Mouse (Mus musculus) embryonic facial prominence, embryonic 14.5 days (tissue): ENCODE measurements around the gene Bend6. TPM values are rescaled to one million over a fixed set of nuclear protein-coding genes. Genes with fewer than 3 reads are reported as not detected.
A peak's percentile ranks its signal among the peaks of the same experiment; 100 is the strongest.

ENCODE experiments used
- ATAC-seq: fragments of 200-750 bp; cut with Nextera tagmentation; 2 replicates; pipeline ENCODE4 v1.8.0; 2017; ENCODE audit warnings: low read depth, moderate number of reproducible peaks, moderate TSS enrichment
- DNase-seq: peaks from one replicate; pipeline ENCODE4 v3.0.0-alpha.2; 2015; ENCODE audit warnings: low spot score
- H3K27ac ChIP-seq: fragments of 300-500 bp; sonication (generic); replicated peaks from 2 replicates; pipeline ENCODE4 v1.5.1; 2014; ENCODE audit warnings: low read depth, mild to moderate bottlenecking, low read length, moderate library complexity
- H3K27me3 ChIP-seq: fragments of 300-500 bp; sonication (generic); replicated peaks from 2 replicates; pipeline ENCODE4 v1.6.1; 2014; ENCODE audit warnings: low read length; ENCODE audit not compliant: control insufficient read depth, insufficient read depth
- H3K36me3 ChIP-seq: fragments of 300-500 bp; sonication (generic); 2 replicates; pipeline ENCODE4 v1.6.1; 2014; ENCODE audit warnings: low read length, mixed read lengths; ENCODE audit not compliant: control insufficient read depth, insufficient read depth
- H3K4me1 ChIP-seq: fragments of 300-500 bp; sonication (generic); 2 replicates; pipeline ENCODE4 v1.6.1; 2014; ENCODE audit warnings: antibody characterized with exemption, low read length; ENCODE audit not compliant: control insufficient read depth, insufficient read depth
- H3K4me2 ChIP-seq: fragments of 300-500 bp; sonication (generic); 2 replicates; pipeline ENCODE4 v1.6.1; 2014; ENCODE audit warnings: low read depth, mild to moderate bottlenecking, low read length, moderate library complexity, mixed read lengths
- H3K4me3 ChIP-seq: fragments of 300-500 bp; sonication (generic); 2 replicates; pipeline ENCODE4 v1.5.1; 2014; ENCODE audit warnings: low read depth, mild to moderate bottlenecking, low read length
- H3K9ac ChIP-seq: fragments of 300-500 bp; sonication (generic); 2 replicates; pipeline ENCODE4 v1.6.1; 2014; ENCODE audit warnings: low read depth, mild to moderate bottlenecking, low read length, moderate library complexity, mixed read lengths
- H3K9me3 ChIP-seq: fragments of 300-500 bp; sonication (generic); 2 replicates; pipeline ENCODE4 v1.6.1; 2016; ENCODE audit warnings: low read length; ENCODE audit not compliant: control insufficient read depth
- WGBS: fragments of 180-500 bp; shearing (Covaris S2); extraction: QIAGEN DNeasy Blood & Tissue Kit; methylation state at CpG from one replicate; pipeline ENCODE4 v1.1.7; 2014; 5-methylcytosine and 5-hydroxymethylcytosine counted together
- polyA plus RNA-seq: library from polyadenylated mRNA; unstranded; fragments of >200 nt; fragmentation: Nextera tagmentation; extraction: Ambion mirVana; gene quantifications from 2 replicates; pipeline ENCODE4 v1.2.1, GENCODE M21; 2014

The Bend6 gene
- polyA plus RNA-seq, 1 experiment from 2014 or later, result 2.0 TPM

DNA sequence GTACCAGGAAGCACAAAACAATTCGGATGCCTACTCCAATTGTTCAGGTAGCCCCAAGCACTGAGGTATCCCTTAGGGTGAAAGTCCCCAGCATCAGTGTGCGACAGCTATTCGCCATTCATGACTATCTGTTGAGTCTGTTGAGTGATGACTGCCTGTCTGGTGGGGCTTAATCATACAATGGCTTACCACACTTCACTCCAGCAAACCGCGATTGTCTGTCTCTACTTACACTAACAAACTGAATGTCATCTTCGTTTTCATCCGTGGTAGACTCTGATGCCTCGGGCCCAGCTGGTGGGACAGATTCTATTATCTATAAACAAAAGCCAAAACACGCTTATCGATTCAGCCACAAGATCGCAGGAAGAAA lies 94.1 kb downstream of the Bend6 start:
- peak overlapping the region; percentile 93 for H3K9ac ChIP-seq
- DNase-seq (no peak), ATAC-seq (0 out of 2 replicates have a peak, but pooled peaks have one; percentile 3)
- peak overlapping the region; percentile 90 for H3K4me3 ChIP-seq
- H3K4me2 ChIP-seq, result peak overlapping the region; percentile 78
- no peaks in the 10 kb centered on the region for H3K27me3 ChIP-seq
- peak overlapping the region; percentile 92 for H3K27ac ChIP-seq
- WGBS, result 8% methylated on average over 11 of the region's 11 CpGs
- H3K9me3 ChIP-seq, result no peaks in the 10 kb centered on the region; the same call in 1 of the 2 replicates
- H3K36me3 ChIP-seq, result peaks cover 33% of the 10 kb centered on the region
- H3K4me1 ChIP-seq, result peaks cover 14% of the 10 kb centered on the region

DNA sequence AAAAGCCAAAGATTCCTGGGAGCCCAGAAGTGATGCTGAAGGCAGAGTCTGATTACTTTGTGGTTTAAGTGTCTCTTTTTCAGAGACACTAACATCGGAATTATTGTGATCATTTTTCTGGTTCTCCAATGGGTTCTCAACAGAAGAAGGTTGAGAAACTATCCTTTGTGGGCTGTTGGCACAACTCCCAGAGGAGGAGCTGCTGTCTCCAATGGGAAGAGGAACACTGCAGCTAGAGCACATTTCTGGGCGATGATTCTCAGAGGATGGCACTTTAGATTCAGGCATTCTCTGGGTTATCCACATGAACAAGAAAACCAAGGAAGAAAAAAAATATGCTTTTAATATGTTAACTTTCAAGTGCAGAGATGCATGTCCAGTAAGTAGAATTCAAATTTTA lies 104.3 kb downstream of the Bend6 start:
- ATAC-seq (no peak), DNase-seq (no peak)
- Histone ChIP-seq H3K9me3 (no peaks in the 10 kb centered on the region), H3K4me3 (no peak overlapping the region), H3K4me2 (no peak overlapping the region), H3K27me3 (no peaks in the 10 kb centered on the region), H3K36me3 (peaks cover 85% of the 10 kb centered on the region), H3K4me1 (no peaks in the 10 kb centered on the region), H3K9ac (no peak overlapping the region), H3K27ac (no peak overlapping the region)
- WGBS, result 94% methylated on average over 2 of the region's 2 CpGs

Other genes with a start within 250 kb of the Bend6 start
- 26.6 and 31.2 TPM in 2 replicates for gene Prim2, start 238.0 kb downstream of the Bend6 start, polyA plus RNA-seq
- gene Rab23, start 187.9 kb downstream of the Bend6 start, polyA plus RNA-seq, result 21.3 and 24.5 TPM in 2 replicates
- 61.1 and 68.5 TPM in 2 replicates for gene Bag2, start 150.0 kb downstream of the Bend6 start, polyA plus RNA-seq
- gene Zfp451, start 93.2 kb downstream of the Bend6 start, polyA plus RNA-seq, result 29.7 and 31.3 TPM in 2 replicates
- 37.5 and 39.5 TPM in 2 replicates for gene Dst, start 409 bp upstream of the Bend6 start, polyA plus RNA-seq